Mouse (Mus musculus): ENCODE measurements around the gene Tmem267.

DNA sequence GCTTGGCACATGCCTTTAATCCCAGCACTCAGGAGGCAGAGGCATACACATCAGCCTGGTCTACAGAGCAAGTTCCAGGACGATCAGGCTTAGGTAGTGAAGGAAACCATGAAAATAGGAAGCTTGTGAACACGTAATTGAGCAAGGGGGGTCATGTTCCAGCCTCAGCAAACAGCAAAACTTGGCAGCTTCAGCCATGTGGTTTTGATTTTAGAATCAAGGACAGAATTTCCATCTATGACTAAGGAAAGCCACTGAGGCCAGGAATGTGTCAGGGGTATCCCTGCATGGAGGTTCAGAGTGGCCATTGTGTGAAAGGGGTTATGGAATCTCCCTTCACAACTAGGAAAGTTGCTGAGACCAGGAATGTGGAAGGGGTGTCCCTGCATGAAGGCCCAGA lies 147.7 kb downstream of the Tmem267 start:
- TF ChIP-seq POLR2A (IDR thresholded peaks at IDR 0.05; ENCODE audit: borderline replicate concordance, insufficient read depth, low read length), result no peak
- no peak for TF ChIP-seq CTCF (IDR thresholded peaks at IDR 0.05; ENCODE audit: borderline replicate concordance, insufficient read depth, low read depth, low read length)

All from cerebellum, adult 2 months (tissue).